Mouse (Mus musculus) myocyte (in vitro differentiated cells): Measurements from ENCODE around the gene Add2.

Experiments
- E2F4 ChIP-seq: IDR thresholded peaks from one replicate; pipeline ENCODE4 v1.6.1; 2011; ENCODE audit warnings: mild to moderate bottlenecking, control low read depth, moderate library complexity; ENCODE audit not compliant: insufficient read depth
- POLR2A ChIP-seq: IDR thresholded peaks from one replicate; pipeline ENCODE4 v1.6.1; 2011; ENCODE audit warnings: low read depth, mild to moderate bottlenecking, control low read depth, moderate library complexity; ENCODE audit not compliant: insufficient read length
- SRF ChIP-seq: IDR thresholded peaks from one replicate; pipeline ENCODE4 v1.6.1; 2011; ENCODE audit warnings: low read depth; ENCODE audit not compliant: control insufficient read depth, insufficient read length

DNA sequence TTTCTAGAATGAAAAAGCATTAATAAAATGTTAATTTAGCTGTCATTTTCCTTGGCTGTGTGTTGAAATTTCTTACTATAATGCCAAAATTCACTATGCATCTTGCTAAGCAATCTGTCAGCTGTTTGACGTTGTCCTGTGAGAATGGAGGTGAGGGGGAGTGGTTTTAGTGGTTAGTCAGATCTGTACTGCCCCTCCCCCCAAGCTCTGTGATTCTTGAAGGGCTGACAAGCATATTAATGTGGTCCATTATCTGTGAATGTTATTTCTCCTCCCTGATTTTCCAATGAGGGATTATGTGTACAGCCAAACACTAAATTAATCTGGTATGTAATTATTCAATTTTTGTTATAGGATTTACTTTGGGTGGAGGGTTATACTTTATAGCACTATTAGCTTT is 30.0 kb downstream of the Add2 start:
- TF ChIP-seq SRF (no peak), POLR2A (no peak), E2F4 (no peak)
